Mouse (Mus musculus): ENCODE measurements around the gene Ercc6l. TPM values are rescaled to one million over a fixed set of nuclear protein-coding genes. Genes with fewer than 3 reads are reported as not detected.

Ercc6l gene
- 24.3 and 28.8 TPM in 2 replicates for total RNA-seq (2017)

DNA sequence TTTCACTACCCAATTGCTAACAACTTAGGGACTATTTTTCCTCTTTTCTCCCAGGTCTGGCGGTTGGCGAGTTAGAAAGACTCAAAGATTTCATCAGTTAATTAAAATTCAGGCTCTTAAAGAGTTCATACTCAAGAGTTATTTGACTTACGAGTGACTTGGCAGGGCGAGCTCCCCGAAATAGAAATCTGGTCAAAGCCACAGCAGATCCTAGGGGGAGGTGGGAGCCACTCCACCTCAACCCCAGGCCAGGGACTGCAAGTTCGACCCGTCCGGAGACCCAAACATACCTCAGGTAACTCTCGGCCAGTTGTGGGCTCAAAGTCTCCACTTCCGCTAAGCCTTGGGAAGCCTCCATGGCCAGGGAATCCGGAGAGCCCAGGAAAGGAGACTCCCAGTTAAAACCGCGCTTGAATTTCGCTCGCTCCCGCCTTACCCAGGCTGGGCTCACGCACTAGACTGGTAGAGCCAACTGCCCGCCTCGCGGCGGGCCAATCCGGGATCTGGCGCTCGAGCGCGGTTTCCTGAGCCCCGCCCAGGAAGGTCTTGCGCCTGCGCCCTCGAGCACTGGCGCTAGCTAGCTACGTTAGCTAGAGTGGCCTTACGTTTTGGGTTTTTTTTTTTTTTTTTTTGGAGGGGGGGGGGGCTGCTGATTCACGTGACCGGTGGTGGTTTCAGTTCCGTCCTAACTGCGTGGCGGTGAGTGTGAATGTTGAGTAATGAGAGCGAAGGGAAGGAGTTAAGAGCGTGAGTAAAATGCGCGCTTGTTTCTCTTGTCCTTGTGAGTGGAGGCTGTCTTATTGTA is at the start of gene Ercc6l:
TSS of gene Ercc6l (minus strand) at position 474 of the 805 bp plus-strand sequence.
- ATAC-seq (replicated peaks; ENCODE audit: low read depth, poor library complexity, severe bottlenecking): peak; percentile 96

DNA sequence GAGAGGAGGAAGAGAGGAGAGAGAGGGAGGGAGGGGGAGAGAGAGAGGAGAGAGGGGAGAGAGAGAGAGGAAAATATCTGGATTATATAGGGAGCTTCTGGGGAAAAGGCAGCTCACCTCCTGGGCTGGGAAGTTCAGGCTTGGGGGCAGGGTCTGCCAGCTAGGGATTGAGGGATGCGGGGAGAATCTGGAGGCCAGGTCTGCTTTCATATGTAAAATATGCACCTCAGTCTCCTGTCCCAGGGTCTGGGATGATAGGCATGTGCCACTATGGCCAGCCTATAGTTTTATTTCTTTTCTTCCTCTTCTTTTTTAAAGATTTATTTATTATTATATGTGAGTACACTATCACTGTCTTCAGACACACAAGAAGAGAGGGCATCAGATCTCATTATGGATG is 33.9 kb upstream of the Ercc6l start:
- no peak for ATAC-seq (replicated peaks; ENCODE audit: low read depth, poor library complexity, severe bottlenecking)

DNA sequence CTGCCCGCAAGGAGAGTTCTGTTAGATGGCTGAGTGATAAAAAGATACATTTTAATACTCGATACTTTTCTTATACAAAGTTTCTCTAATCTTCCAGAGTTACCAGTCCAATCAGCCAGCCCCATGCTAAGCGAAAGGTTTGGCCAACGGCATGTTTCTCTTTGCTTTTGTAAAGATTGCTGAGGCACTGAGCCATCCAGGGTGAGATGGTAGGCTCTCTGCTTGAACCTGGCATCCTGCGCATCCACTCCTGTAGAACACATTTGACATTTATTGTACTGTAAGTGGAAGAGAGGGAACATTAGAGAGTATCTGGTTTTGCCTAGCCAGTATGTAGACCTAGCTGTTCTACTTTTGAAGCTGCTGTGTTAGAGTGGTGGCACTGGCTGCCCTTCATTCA is 32.7 kb upstream of the Ercc6l start:
- 0 out of 2 replicates have a peak, but pooled peaks have one; percentile 2 for ATAC-seq (replicated peaks; ENCODE audit: low read depth, poor library complexity, severe bottlenecking)

DNA sequence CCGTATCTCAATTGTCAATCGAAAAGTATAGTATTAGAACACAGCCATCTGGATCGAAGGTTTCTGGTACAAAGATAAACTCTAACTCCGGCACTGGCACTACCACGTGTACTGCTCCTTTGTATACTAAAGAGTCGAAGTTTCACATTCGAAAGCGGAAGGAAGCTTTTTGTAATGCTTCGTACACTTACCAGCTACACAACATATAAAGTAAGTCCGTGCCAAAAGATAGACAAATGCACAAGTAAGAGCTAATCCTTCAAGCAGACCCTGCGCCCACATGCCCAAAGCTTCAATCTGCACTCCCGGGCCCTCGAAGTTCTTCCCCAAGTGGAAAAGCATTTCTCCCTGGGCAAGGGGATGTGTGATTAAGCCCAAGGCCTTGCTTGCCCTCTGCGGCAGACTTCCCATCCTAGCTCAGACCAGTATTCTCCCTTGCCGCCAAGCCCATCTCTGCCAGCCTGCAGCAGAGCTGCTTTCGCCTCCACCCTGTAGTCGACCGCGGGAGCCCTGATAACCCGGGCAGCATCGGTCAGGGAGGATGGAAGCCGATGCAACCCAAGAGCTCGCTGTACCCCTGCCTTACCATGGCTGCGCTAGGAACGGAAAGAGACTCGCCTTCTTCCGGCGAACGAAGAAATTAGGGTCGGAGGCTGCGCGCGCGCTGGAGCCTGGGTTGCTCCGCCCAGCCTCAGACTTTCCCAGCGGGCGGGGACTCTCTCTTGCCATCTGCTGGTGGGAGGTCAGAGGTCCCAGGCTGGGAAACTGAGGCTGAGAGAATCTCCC is 32.0 kb upstream of the Ercc6l start, which contains the start of gene Rps4x:
TSS of gene Rps4x (minus strand) at position 683 of the 786 bp plus-strand sequence.
- ATAC-seq (replicated peaks; ENCODE audit: low read depth, poor library complexity, severe bottlenecking): peak; percentile 94

DNA sequence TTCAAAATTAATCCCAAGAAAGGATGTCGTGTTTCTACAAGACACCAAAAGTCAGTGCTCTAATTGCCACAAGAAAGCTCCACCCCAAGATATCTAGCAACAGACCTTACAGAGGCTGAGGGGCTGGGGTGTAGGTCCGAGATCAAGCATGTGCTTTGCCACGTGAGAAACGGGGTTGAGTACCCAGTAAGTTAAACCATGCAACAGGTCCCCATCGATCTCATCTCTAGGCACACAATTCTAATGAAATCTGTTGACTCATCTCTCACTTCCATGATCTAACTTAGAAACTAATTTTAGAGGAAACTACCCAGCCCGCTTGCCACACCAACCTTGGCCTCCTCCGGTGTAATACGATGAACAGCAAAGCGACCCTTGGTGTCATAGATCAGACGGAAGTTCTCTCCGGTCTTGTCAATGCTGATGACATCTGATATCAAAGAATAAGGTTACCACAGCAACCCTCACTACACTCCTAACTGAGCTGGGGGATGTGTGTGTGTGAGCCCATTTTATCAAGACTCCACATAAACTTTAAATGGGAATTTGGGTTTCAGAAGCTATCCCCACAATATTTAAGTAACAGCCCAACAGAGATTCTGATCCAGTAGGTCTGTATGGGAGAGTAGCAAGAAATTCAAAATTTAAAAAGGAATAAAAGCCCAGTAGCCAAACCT is 30.3 kb upstream of the Ercc6l start:
- ATAC-seq (replicated peaks; ENCODE audit: low read depth, poor library complexity, severe bottlenecking): 0 out of 2 replicates have a peak, but pooled peaks have one; percentile 0

DNA sequence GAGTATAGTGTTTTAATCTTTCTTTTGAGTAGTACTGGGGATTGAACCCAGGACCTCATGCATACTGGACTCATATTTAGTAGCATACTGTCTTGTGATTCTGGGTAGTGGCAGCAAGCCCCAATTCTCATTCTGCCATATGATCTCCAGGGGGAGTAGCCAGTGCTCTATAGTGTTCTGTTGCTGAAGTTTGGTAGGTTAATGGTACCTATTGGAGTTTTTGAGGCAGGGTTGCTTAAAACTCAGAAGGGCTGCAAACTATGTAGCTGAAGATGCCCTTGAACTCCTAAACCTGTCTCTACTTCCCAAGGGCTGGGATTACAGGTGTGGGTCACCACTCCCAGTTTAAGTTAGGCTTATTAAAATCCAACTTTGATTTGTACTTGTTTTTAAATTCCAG is 25.7 kb upstream of the Ercc6l start:
- no peak for ATAC-seq (replicated peaks; ENCODE audit: low read depth, poor library complexity, severe bottlenecking)

DNA sequence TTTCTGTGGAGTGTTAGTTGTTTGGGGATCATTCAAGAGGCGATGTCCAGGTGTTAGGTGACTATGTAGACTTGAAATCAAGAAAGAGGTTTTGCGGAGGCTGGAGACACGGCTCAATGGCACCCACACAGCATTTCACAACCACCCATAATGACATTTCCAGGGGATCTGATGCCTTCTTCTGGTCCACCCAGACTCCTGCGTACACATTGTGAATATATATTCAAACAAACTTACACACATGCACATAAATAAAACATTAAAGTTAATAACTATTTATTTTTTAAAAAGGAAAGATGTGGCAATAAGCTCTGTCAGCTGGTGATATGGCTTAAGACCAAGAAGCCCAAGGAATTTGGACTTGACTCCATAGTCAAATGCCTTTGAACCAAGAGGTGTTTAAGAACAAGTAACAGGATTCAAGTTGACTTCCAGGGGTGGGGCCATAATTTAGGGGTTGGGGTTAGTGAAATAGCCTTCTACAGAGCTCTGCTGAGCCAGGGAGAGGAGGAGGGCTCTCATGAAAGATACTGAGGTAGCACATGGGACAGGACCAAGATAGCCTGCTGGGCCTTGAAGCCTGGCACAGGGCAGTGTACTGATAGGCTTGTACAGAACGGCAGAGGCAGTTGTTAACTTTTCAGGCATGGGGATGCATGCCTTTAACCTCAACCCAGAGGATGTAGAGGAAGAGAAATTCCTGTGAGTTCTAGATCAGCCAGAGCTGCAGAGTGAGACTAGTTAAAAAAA is 18.8 kb upstream of the Ercc6l start:
- no peak for ATAC-seq (replicated peaks; ENCODE audit: low read depth, poor library complexity, severe bottlenecking)

DNA sequence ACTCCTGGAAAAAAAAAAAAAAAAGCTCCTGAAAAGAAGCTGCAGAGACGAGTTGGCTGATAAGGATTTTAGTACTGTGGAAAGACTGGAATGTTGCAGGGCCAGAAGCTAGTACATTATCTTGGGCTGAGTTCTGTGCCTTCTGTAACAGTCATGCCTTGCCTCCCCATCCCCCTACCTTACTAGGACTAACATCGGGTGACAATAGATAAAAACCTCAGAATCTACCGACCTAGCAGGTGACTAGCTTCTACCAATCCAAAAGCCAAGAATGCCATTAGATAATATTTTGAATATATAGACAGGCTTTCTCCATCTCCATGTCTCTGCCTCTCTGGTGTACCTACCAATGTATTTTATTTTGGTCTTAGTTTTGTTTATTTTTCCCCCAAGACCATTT is 14.0 kb upstream of the Ercc6l start:
- no peak for ATAC-seq (replicated peaks; ENCODE audit: low read depth, poor library complexity, severe bottlenecking)

DNA sequence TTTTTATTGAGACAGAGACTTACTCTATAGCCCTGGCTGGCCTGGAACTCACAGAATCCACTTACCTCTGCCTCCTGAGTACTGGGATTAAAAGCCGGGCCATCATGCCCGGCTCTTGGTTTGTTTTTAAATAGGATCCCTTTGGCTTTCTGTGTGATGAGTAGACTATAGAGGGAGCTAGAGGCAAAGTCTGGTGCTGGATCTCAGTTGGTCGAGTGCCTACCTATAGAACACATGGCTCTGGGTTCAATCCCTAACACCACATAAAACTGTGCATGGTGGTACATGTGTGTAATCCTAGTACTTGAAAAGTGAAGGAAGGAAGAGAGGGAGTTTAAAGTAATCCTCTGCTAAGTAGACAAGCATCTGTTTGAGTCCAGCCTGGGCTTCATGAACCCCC is 13.2 kb upstream of the Ercc6l start:
- no peak for ATAC-seq (replicated peaks; ENCODE audit: low read depth, poor library complexity, severe bottlenecking)

DNA sequence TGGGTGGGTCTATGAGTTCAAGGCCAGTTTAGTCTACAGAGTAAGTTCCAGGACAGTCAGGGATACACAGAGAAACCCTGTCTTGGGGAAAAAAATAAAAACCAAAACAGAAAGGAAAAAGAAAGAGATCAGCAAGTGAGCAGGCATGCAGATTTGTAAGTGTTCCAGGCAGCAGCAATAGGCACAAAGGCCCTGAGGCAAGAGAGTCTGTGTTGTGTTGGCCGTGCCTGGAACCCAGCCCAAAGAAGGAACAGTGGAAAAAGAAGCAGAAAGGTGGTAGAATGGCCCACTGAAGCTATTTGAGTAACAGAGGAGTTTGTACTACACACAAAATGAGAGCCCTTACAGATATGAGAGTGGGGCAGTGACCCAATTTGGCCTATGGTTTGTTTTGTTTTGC is 12.8 kb upstream of the Ercc6l start:
- no peak for ATAC-seq (replicated peaks; ENCODE audit: low read depth, poor library complexity, severe bottlenecking)

DNA sequence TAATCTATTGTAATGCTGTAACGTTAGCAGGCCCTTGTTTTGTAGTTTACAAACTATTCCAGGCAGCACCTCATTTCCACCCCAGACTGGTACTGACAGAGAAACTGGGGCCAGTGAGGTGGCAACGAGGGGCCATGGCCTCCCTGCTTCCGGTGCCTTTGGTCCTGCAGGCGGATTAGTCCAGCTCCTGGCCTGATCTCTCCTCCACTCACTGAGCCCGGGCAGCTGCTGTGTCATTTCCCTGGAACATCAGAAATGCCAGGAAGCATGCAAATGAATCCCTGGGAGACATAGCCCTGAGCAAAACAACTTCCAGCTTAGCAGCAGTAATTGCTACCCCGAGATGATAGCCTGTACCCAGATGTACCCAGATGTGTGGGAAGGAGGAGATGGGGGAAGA is 10.1 kb upstream of the Ercc6l start:
- ATAC-seq (replicated peaks; ENCODE audit: low read depth, poor library complexity, severe bottlenecking): no peak

DNA sequence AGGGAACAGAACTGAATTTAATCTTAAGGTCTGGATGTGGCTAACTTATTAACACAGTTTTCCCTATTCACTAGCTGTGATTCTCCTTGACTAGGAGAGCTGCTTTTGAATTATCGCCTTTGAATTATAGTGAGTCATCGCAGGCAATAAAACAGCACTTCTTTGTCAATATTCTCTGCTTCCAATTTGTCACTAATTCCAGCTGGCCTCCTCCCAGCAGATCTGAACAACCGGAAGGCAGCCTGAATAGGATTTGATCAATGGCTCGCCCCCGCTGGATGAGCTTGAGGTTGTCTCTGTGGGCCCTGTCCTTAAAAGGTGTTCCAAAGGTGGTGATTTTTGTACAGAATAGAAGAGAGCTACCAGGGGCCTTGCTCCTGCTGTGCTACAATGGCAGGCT is 9.6 kb upstream of the Ercc6l start:
- ATAC-seq (replicated peaks; ENCODE audit: low read depth, poor library complexity, severe bottlenecking): no peak

DNA sequence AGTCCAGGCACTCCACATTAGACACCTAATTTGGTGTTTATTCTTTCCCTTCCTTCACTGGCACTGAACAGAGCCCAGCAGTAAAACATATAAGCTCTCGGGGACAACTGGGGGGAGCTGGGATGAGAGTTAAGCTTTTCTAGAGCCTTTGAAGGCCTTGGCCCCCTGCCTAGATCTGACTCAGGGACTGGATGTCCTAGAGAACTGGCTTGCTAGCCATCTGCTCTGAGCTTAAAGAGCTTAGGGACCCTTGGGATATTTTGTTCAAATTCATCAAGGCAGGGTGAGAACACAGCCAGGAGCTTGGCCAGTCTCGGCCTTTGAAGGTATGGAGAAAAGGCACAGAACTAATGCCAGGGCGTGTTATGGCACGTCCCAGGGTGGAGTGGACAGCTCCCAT is 6.6 kb upstream of the Ercc6l start:
- no peak for ATAC-seq (replicated peaks; ENCODE audit: low read depth, poor library complexity, severe bottlenecking)

DNA sequence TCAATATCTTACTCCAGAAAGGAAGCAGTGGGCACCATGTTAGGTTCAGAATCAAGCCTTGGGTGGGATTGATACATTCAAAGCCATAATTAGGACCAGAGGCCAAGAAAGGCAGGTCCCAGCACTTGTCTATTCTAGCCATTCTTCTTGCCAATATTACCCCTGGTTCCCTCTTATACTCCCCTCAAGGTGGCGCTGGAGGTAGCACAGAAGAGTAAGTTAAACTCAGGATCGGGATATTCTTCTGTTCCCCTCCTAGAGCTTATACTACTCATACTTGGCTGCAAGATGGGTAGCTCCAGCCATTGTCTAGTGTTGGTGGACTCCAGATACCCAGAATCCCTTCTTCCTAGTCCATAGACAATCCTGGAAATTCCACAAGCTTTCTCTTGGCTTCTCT is 6.2 kb upstream of the Ercc6l start:
- no peak; the same call in 1 of the 2 replicates for ATAC-seq (replicated peaks; ENCODE audit: low read depth, poor library complexity, severe bottlenecking)

DNA sequence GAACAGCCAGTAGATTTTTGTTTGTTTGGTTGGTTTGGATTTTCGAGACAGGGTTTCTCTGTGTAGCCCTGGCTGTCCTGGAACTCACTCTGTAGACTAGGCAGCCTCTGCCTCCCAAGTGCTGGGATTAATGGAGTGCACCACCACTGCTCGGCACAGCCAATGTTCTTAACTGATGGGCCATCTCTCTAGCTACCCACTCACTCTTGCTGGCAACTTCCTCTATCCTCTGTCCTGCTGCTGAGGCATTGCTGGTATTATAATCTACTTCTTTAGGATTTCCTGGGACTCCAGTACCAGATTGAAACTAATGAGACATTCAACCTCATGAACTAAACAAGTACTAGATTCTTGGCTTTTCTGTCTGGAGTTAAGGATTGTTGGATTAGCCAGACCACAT is 3.6 kb upstream of the Ercc6l start:
- ATAC-seq (replicated peaks; ENCODE audit: low read depth, poor library complexity, severe bottlenecking): no peak

DNA sequence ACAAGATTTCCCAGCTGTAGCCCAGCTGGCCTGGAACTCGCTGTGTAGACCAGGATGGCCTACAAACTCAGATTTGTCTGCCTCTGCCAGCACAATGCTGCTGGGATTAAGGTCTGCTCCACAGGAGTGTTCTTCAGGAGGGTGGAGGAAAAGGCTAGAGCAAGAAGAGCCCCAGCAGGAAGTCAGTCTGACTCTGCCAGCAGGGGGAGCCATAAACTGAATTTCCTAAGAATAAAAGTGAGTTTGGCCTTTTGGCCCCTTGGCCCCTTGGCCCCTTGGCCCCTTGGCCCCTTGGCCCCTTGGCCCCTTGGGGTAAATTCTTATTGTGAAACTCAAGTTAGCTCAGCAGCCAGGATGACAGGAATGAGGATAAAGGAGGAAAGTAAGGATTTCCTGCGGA is 2.9 kb upstream of the Ercc6l start:
- no peak for ATAC-seq (replicated peaks; ENCODE audit: low read depth, poor library complexity, severe bottlenecking)

DNA sequence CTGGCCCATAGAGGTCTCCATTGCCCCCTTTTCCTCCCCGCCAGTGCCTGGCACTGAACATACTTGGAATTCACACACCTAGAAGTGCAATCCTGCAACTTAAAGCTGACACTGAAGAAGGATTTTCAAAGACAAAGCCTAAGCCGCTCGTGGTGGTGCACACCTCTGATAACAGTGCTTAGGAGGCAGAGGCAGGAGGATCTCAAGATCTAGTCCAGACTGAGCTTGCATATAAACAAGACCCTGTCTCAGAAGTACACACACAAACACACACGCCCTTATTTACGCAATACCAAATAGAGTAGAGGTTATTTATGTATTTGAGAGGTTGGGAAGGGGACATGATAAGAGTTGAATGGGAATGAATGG is 516 bp upstream of the Ercc6l start:
- ATAC-seq (replicated peaks; ENCODE audit: low read depth, poor library complexity, severe bottlenecking): no peak

DNA sequence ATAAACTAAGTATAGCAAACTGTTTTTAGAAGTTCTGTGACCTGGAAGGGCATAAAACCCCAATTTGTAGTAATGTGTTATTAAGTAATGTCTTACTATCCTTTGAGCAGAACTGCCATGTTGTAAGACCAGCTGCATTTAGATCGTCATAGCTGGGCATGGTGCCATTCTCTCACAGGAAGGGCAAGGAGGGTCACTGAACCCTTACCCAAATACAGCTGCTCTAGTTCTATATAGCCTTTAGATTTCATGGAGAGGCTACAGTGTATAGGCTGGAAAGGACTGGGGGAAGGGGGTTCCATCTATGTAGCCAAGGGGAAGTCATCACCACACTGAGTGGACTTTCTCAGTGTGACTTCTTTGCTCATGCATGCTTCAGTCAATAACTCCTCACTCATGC is 15.7 kb downstream of the Ercc6l start:
- ATAC-seq (replicated peaks; ENCODE audit: low read depth, poor library complexity, severe bottlenecking): no peak

DNA sequence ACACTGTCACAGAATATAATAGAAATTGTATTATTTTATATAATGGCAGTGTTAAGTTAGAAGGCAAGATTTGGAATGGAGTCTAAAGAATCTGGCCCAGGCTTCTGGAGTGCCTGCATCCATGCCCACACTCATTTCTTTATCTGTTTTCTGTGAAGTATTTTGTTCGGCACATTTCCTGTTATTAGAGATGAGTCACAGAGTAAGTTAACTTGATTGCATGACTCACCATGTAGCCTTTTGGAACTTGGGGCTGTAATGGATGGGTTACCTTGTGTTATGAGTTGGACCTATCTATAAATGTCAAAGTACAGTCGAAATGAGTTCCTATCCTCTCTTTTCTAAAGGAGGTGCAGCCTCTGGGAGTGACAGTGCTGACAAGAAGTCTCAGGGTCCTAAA is 35.6 kb downstream of the Ercc6l start:
- no peak for ATAC-seq (replicated peaks; ENCODE audit: low read depth, poor library complexity, severe bottlenecking)
